Mouse (Mus musculus) lung, postnatal 25 days (tissue): Measurements from ENCODE around the gene Ptcd2.

Experiments used
- DNase-seq: peaks from one replicate; pipeline ENCODE4 v3.0.0; 2022; ENCODE audit warnings: low spot score

The Ptcd2 gene

GRCm38 (mm10) chr13:99304365-99304764 lies 40.1 kb downstream of the Ptcd2 start:
- DNase-seq = peak; percentile 31

GRCm38 (mm10) chr13:99303846-99304245 lies 40.7 kb downstream of the Ptcd2 start:
- DNase-seq = no peak

GRCm38 (mm10) chr13:99299921-99300320 lies 44.6 kb downstream of the Ptcd2 start:
- no peak for DNase-seq

- DNase-seq = no peak
Measured at GRCm38 (mm10) chr13:99294176-99294575, 50.3 kb downstream of the Ptcd2 start.

- DNase-seq = no peak
Measured at GRCm38 (mm10) chr13:99290766-99291165, 53.7 kb downstream of the Ptcd2 start.

GRCm38 (mm10) chr13:99287786-99288185 lies 56.7 kb downstream of the Ptcd2 start:
- no peak for DNase-seq

GRCm38 (mm10) chr13:99287207-99287606 lies 57.3 kb downstream of the Ptcd2 start:
- DNase-seq = no peak

- no peak for DNase-seq
Measured at GRCm38 (mm10) chr13:99285241-99285640, 59.3 kb downstream of the Ptcd2 start.

- DNase-seq = no peak
Measured at GRCm38 (mm10) chr13:99284400-99285160, 59.9 kb downstream of the Ptcd2 start.

- DNase-seq = no peak
Measured at GRCm38 (mm10) chr13:99283916-99284315, 60.6 kb downstream of the Ptcd2 start.

- no peak for DNase-seq
Measured at GRCm38 (mm10) chr13:99282961-99283360, 61.5 kb downstream of the Ptcd2 start.

GRCm38 (mm10) chr13:99279351-99279750 lies 65.2 kb downstream of the Ptcd2 start:
- DNase-seq = no peak

GRCm38 (mm10) chr13:99278511-99278910 lies 66.0 kb downstream of the Ptcd2 start:
- DNase-seq = no peak

GRCm38 (mm10) chr13:99277521-99277920 lies 67.0 kb downstream of the Ptcd2 start:
- DNase-seq = no peak

GRCm38 (mm10) chr13:99272046-99272445 lies 72.5 kb downstream of the Ptcd2 start:
- DNase-seq = no peak
